Mouse (Mus musculus) kidney, postnatal 0 days (tissue): ENCODE measurements at regions not wholly inside any gene's neighbourhood (a gene's known extent, or its start where the extent isn't known, plus 50 kb on each side); places are given as distances from the start of the nearest gene placed in this dataset.

ENCODE experiments used
- ATAC-seq: fragments of 200-750 bp; cut with Nextera tagmentation; replicated peaks from 2 replicates; pipeline ENCODE4 v1.8.0; 2017; ENCODE audit warnings: low read depth, moderate number of reproducible peaks, moderate TSS enrichment, moderate library complexity; ENCODE audit not compliant: low FRiP score
- DNase-seq: peaks from one replicate; pipeline ENCODE4 v3.0.0-alpha.2; 2016; ENCODE audit warnings: low spot score
- H3K27ac ChIP-seq: fragments of 300-500 bp; sonication (generic); 2 replicates; pipeline ENCODE4 v1.5.1; 2014; ENCODE audit warnings: mild to moderate bottlenecking
- H3K27me3 ChIP-seq: fragments of 300-500 bp; sonication (generic); 2 replicates; pipeline ENCODE4 v1.6.1; 2014; ENCODE audit warnings: low read length, mixed read lengths; ENCODE audit not compliant: insufficient read depth
- H3K36me3 ChIP-seq: fragments of 300-500 bp; sonication (generic); 2 replicates; pipeline ENCODE4 v1.6.1; 2014; ENCODE audit warnings: low read length, mixed read lengths; ENCODE audit not compliant: insufficient read depth
- H3K4me1 ChIP-seq: fragments of 300-500 bp; sonication (generic); replicated peaks from 2 replicates; pipeline ENCODE4 v1.6.1; 2014; ENCODE audit warnings: antibody characterized with exemption, low read length, mixed read lengths; ENCODE audit not compliant: insufficient read depth
- H3K4me2 ChIP-seq: fragments of 300-500 bp; sonication (generic); 2 replicates; pipeline ENCODE4 v1.6.1; 2014; ENCODE audit warnings: mild to moderate bottlenecking, low read length, moderate library complexity, mixed read lengths
- H3K4me3 ChIP-seq: fragments of 300-500 bp; sonication (generic); replicated peaks from 2 replicates; pipeline ENCODE4 v1.5.1; 2014; ENCODE audit warnings: low read depth, low read length
- H3K9ac ChIP-seq: fragments of 300-500 bp; sonication (generic); 2 replicates; pipeline ENCODE4 v1.6.1; 2014; ENCODE audit warnings: low read depth, low read length
- H3K9me3 ChIP-seq: fragments of 300-500 bp; sonication (generic); replicated peaks from 2 replicates; pipeline ENCODE4 v1.6.1; 2016; ENCODE audit warnings: low read length, inconsistent platforms, mixed read lengths
- CTCF ChIP-seq: IDR thresholded peaks from 2 replicates; pipeline ENCODE4 v1.5.1; 2016; ENCODE audit warnings: antibody characterized with exemption, low read depth, mild to moderate bottlenecking, moderate library complexity
- WGBS: fragments of 180-500 bp; shearing (Covaris S2); extraction: QIAGEN DNeasy Blood & Tissue Kit; methylation state at CpG from one replicate; pipeline ENCODE4 v1.1.7; 2014; 5-methylcytosine and 5-hydroxymethylcytosine counted together

DNA sequence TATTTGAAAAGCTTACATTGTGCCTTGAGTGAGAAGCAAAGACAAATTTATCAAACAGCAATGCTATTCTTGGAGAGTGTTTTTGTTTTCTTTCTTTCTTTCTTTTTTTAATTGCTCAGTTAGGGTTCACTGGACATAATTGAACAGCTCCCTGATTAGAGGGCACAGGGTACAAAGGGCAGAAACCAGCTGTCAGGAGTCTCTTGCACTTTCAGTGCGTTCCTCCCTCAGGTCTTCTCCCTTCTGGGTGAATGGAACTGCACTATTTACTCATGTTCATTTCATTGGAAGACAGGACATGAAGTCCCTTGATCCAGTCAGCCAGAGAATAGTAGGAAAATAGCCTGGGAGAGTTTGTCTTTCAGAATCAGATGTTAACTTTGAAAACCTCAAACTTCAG is 2248.2 kb downstream of the Poteg start:
- Histone ChIP-seq H3K27ac (no peak overlapping the region), H3K36me3 (no peaks in the 10 kb centered on the region), H3K4me2 (no peak overlapping the region), H3K27me3 (no peaks in the 10 kb centered on the region), H3K4me3 (no peak overlapping the region), H3K9ac (no peak overlapping the region), H3K9me3 (no peaks in the 10 kb centered on the region), H3K4me1 (no peaks in the 10 kb centered on the region)
- TF ChIP-seq CTCF = no peak
- ATAC-seq = no peak; the same call in 1 of the 2 replicates
- WGBS = 10% methylated on average over 1 of the region's 1 CpGs
- peak; percentile 20 for DNase-seq
